Mouse (Mus musculus) kidney, adult 2 months (tissue): Measurements from ENCODE around the gene Nat10.

Experiments
- CTCF ChIP-seq: fragments of 200-500 bp; conservative IDR thresholded peaks from 2 replicates; pipeline ENCODE4 v1.5.1; 2011; ENCODE audit warnings: low read depth, mild to moderate bottlenecking, control low read depth, low read length, moderate library complexity, mixed read lengths; ENCODE audit not compliant: insufficient read depth, insufficient read length
- POLR2A ChIP-seq: fragments of 200-500 bp; IDR thresholded peaks from one replicate; pipeline ENCODE4 v1.6.1; 2011; ENCODE audit warnings: low read depth, low read length, control low read depth

DNA sequence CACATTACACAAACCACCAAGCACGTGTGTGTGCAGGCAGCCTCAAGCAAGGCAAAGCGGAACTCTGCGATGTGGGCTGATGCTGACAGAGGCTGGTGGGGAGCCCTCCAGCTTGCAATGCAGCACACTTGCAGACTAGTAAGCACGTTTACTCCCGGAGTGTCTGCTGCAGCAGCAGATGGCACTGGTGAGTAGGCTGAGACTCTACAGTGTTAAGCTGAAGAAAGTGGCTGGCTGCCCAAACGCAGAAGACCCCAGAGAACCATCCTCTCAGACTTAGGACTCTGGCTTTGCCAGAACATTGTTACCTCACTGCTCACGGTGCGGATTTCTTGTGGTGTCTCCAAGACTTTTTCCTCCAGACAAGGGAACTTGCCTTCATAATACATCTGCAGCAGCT is 30.1 kb downstream of the Nat10 start:
- TF ChIP-seq CTCF = no peak
- no peak for TF ChIP-seq POLR2A
